Mouse (Mus musculus) erythroid progenitor cell, adult 5-6 weeks (primary cell): Measurements from ENCODE around the gene Mrpl44. TPM values are rescaled to one million over a fixed set of nuclear protein-coding genes. Genes with fewer than 3 reads are reported as not detected.

Experiments
- ATAC-seq: replicated peaks from 2 replicates; pipeline ENCODE4 v1.8.0; 2016; ENCODE audit warnings: moderate number of reproducible peaks, mild to moderate bottlenecking, moderate TSS enrichment, inconsistent platforms; ENCODE audit not compliant: poor library complexity, low FRiP score, severe bottlenecking
- total RNA-seq, 2 experiments: library from RNA; stranded (forward) in 1 of 2; stranded (reverse) in 1 of 2; fragments of 150-400 nt in 1 of 2; fragments of 186-747, 209-891 nt in 1 of 2; gene quantifications; 2 replicates each; pipeline versions ENCODE4 v1.2.3 to v1.2.4; 2015 to 2017; ENCODE audit warnings: low replicate concordance in 2 of 2

Gene Mrpl44
- total RNA-seq, 2 experiments from 2014 or later = 4.5 to 4.6 TPM

- no peak for ATAC-seq
Measured at GRCm38 (mm10) chr1:79823951-79824633, 48.3 kb downstream of the Mrpl44 start.

Other genes starting within 250 kb of the Mrpl44 start
- gene Ap1s3, start 104.0 kb upstream of the Mrpl44 start, total RNA-seq (2015; ENCODE audit: low replicate concordance) = 6.8 and 10.1 TPM in 2 replicates
- 2.1 TPM in 1 of 2 replicates, not detected in the other for gene Ap1s3, start 104.0 kb upstream of the Mrpl44 start, total RNA-seq (2017; ENCODE audit: low replicate concordance)
- 2.9 and 28.9 TPM in 2 replicates for gene Wdfy1, start 125 bp downstream of the Mrpl44 start, total RNA-seq (2015; ENCODE audit: low replicate concordance)
- 0.98 and 6.8 TPM in 2 replicates for gene Wdfy1, start 125 bp downstream of the Mrpl44 start, total RNA-seq (2017; ENCODE audit: low replicate concordance)
- gene Serpine2, start 85.2 kb downstream of the Mrpl44 start, total RNA-seq (2015; ENCODE audit: low replicate concordance) = 9.0 and 9.6 TPM in 2 replicates
- gene Serpine2, start 85.2 kb downstream of the Mrpl44 start, total RNA-seq (2017; ENCODE audit: low replicate concordance) = 4.9 and 7.4 TPM in 2 replicates